Mouse (Mus musculus): Measurements from ENCODE around the gene Ermard.

GRCm38 (mm10) chr17:15058161-15058591 is 17.2 kb downstream of the Ermard start:
- TF ChIP-seq CTCF (IDR thresholded peaks at IDR 0.05; ENCODE audit: borderline replicate concordance, insufficient read depth, low read length) (no peak), POLR2A (IDR thresholded peaks at IDR 0.05; ENCODE audit: low read depth, low read length) (no peak)
